Mouse (Mus musculus): ENCODE measurements at regions not wholly inside any gene's neighbourhood (a gene's known extent, or its start where the extent isn't known, plus 50 kb on each side); places are given as distances from the start of the nearest gene placed in this dataset.

- TF ChIP-seq CTCF (IDR thresholded peaks at IDR 0.05; ENCODE audit: insufficient read depth, low read length) (no peak), POLR2A (IDR thresholded peaks at IDR 0.05; ENCODE audit: borderline replicate concordance, extremely low read depth, low read depth, low read length) (no peak)
Measured at GRCm38 (mm10) chr7:135966231-135966630, 250.1 kb upstream of the Mki67 start.

Measured in lung, adult 2 months (tissue).